Mouse (Mus musculus): ENCODE measurements around the gene Srp14.

Srp14 gene

GRCm38 (mm10) chr2:118490241-118491091 is 11.0 kb upstream of the Srp14 start:
- no peak for DNase-seq (ENCODE audit: low spot score)

- DNase-seq (ENCODE audit: low spot score): no peak
These were observed 8.3 kb upstream of the Srp14 start for GRCm38 (mm10) chr2:118487806-118488205.

- peak; percentile 73 for DNase-seq (ENCODE audit: low spot score)
These were observed 7.4 kb upstream of the Srp14 start for GRCm38 (mm10) chr2:118486933-118487332.

- no peak for DNase-seq (ENCODE audit: low spot score)
These were observed 5.9 kb upstream of the Srp14 start for GRCm38 (mm10) chr2:118485415-118485814.

GRCm38 (mm10) chr2:118484386-118484898 is 4.9 kb upstream of the Srp14 start:
- DNase-seq (ENCODE audit: low spot score): no peak

GRCm38 (mm10) chr2:118483032-118483431 is 3.5 kb upstream of the Srp14 start:
- no peak for DNase-seq (ENCODE audit: low spot score)

- no peak for DNase-seq (ENCODE audit: low spot score)
These were observed 1.4 kb upstream of the Srp14 start for GRCm38 (mm10) chr2:118480886-118481285.

GRCm38 (mm10) chr2:118478833-118479549 is 520 bp downstream of the Srp14 start:
- no peak for DNase-seq (ENCODE audit: low spot score)

GRCm38 (mm10) chr2:118468354-118468753 is 11.2 kb downstream of the Srp14 start:
- DNase-seq (ENCODE audit: low spot score): no peak

- DNase-seq (ENCODE audit: low spot score): no peak
These were observed 12.9 kb downstream of the Srp14 start for GRCm38 (mm10) chr2:118466601-118467000.

GRCm38 (mm10) chr2:118465894-118466293 is 13.6 kb downstream of the Srp14 start:
- DNase-seq (ENCODE audit: low spot score): no peak

GRCm38 (mm10) chr2:118464450-118464849 is 15.1 kb downstream of the Srp14 start:
- DNase-seq (ENCODE audit: low spot score): no peak

GRCm38 (mm10) chr2:118463480-118463879 is 16.0 kb downstream of the Srp14 start:
- no peak for DNase-seq (ENCODE audit: low spot score)

- DNase-seq (ENCODE audit: low spot score): no peak
These were observed 17.9 kb downstream of the Srp14 start for GRCm38 (mm10) chr2:118461480-118462165.

- peak; percentile 50 for DNase-seq (ENCODE audit: low spot score)
These were observed 21.8 kb downstream of the Srp14 start for GRCm38 (mm10) chr2:118457463-118458261.

GRCm38 (mm10) chr2:118457029-118457428 is 22.5 kb downstream of the Srp14 start:
- DNase-seq (ENCODE audit: low spot score): no peak

- DNase-seq (ENCODE audit: low spot score): no peak
These were observed 28.5 kb downstream of the Srp14 start for GRCm38 (mm10) chr2:118451056-118451455.

- DNase-seq (ENCODE audit: low spot score): no peak
These were observed 31.3 kb downstream of the Srp14 start for GRCm38 (mm10) chr2:118448181-118448580.

- no peak for DNase-seq (ENCODE audit: low spot score)
These were observed 33.5 kb downstream of the Srp14 start for GRCm38 (mm10) chr2:118445696-118446674.

GRCm38 (mm10) chr2:118442723-118443122 is 36.8 kb downstream of the Srp14 start:
- DNase-seq (ENCODE audit: low spot score): no peak

All from layer of hippocampus, adult 9-10 months (tissue).